Mouse (Mus musculus) urinary bladder, postnatal 25 days (tissue): ENCODE measurements around the gene Mvb12b.
A peak's percentile ranks its signal among the peaks of the same experiment; 100 is the strongest.

Source experiments
- DNase-seq: peaks from one replicate; pipeline ENCODE4 v3.0.0; 2022; ENCODE audit warnings: low spot score

Gene Mvb12b

DNA sequence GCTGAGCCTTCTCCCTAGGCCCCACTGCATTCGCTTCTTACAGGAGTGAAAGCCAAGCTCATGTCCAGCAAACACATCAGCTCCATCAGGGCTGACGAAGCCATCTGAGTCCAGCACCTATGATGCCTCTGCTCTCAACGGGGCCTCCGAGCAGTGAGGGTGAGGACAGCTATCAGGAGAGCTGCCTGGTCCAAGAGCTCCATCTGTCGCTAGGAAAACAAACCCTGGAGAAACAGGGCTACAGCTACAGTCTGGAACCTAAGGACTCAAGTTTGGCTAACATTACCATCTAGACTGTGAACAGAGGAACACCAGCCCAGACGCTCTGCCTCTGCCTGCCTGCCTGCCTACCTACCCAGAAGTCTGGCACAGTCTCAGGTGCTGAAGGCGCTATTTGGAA lies 104.3 kb downstream of the Mvb12b start:
- DNase-seq: no peak

DNA sequence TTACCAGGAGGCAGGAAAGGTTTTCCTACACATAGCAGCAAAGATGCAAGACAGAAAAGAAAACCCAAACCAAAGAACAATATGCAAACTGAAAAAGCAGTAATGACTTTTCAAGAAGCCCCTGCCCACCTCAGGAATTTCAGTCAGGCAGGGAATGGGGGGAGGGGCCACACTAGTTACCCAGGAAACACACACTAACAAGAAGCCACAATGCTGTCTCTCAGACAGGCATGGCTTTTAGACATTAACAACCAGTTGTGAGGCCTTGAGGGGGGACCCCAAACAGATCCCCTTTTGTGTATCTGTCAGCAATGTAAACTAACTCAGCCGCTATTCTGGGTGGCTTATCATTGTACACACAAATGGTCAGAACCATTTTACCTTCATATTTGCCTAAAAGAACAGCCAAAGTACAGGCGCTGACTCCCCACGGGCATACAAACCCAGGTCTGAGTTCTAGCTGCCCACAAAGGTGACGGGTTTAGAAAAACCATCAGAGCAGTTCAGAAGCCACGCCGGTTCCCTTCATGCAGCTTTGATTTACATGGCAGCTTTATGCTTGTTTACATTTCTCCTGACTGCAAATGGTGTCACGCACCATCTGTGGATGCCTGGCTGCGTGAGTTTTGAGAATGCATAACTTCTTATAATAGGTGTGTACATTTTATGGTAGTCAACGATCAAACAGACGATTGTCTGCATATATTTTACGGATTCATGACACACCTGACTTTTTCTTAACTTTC lies 105.9 kb downstream of the Mvb12b start:
- DNase-seq: no peak

DNA sequence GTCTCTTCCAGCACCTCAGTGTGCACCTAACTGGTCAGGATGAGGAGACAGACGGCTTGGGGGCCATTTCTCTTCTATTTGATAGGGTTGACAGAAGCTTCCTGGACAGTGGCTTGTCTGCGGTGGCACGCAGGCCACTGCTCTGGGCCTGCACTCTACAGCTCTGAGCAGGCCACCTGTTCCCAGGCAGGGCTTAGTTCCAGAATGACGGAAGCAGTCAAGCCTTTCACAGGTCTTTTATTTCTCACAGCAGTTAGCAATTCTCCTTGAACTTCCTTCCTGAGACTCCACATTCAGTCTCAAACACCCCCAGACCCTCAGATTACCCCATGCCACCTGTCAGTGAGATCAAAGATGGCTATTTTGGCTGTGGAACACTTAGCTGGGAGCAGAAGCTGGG lies 109.3 kb downstream of the Mvb12b start:
- no peak for DNase-seq

DNA sequence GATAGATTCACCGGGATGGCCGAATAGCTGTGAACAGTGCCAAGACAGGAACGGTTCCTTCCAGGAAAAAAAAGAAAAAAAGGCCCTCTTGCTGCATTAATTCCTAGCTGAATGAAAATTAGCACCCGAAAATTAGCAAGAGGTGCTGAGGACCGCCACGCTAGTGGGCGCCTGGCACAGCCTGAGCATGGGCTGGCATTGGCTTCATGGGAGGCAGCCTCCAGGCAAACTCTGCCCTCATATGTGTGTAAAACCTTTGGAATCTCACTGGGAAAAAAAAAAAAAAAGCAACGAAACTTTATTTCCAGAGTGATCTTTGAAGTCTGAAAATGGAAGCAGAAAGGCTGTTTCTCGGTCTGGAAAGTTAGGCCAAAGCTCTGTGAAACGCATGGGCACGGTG lies 110.7 kb downstream of the Mvb12b start:
- DNase-seq: no peak

DNA sequence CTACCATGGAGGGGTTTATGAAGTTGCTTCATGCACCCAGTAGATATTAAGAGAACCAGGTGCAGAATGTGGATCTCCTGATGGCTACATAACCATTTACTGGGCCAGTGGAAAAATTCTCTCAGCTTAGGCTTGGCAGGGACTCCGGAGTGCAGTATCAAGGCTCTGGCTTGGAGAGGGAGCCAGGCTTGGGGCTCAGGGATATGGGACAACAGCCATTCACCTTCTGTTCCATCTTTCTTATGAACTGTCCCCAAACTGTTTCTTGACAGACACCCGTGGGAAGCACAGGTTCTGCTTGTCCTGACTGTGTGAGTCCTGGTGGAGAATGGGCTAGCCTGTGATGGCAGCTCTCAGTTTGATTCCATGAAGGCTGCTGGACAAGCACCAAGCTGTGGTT lies 112.9 kb downstream of the Mvb12b start:
- DNase-seq: no peak

DNA sequence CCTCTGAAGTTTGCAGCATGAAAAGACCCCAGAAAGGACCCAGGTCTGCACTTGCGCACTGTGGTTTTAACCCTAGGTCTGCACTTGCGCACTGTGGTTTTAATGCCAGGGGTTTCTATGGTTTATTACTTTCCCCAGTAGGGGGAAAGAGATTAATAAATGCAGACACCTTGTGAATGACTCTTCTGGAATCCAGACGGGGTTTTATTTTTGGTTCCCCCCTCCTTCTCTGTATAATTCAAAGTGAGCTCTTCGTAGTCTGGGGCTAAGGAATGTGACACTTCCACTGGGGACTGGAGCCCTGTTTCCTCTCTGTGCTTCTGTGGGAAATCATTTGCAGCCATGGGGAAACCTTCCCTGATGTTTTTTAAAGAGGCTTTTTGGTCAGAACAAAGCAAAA lies 113.6 kb downstream of the Mvb12b start:
- no peak for DNase-seq

DNA sequence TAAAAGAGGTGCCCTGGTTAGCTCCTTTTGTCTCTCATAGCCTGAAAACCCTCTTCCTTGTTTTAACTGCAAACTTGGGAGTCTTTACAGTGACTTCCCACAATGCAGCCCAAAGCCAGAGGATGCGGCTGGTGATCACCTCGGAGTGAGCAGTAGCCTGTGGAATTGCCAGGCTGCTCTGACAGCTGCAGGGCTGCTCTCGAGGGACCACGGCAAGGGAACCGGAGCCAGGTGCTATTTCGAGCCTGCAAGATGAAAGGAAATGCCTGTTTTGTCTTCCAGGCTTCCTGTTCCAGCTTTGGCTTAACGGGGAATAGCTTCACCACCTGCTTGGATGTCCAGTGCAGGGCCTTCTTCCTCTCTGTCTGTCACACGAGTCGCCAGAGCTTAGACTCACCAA lies 115.3 kb downstream of the Mvb12b start:
- no peak for DNase-seq

DNA sequence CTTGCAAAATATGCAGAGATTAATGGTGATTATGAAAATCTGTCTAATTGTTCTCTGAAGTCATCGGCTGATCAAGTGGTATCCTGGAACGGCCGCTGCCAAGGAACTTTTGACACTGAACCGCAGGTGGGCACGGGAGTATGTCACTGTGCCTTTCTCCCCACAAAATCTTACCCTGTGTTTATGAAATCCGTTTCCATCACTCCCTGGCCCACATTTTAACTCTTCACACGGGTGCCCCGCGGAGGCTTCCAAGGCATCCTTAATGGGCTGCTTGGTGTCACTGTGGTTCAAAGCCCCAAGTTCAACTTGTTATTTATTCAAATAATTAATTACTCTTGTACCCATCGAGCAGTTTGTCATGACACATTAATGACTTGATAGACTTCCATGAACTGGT lies 116.4 kb downstream of the Mvb12b start:
- DNase-seq: no peak

DNA sequence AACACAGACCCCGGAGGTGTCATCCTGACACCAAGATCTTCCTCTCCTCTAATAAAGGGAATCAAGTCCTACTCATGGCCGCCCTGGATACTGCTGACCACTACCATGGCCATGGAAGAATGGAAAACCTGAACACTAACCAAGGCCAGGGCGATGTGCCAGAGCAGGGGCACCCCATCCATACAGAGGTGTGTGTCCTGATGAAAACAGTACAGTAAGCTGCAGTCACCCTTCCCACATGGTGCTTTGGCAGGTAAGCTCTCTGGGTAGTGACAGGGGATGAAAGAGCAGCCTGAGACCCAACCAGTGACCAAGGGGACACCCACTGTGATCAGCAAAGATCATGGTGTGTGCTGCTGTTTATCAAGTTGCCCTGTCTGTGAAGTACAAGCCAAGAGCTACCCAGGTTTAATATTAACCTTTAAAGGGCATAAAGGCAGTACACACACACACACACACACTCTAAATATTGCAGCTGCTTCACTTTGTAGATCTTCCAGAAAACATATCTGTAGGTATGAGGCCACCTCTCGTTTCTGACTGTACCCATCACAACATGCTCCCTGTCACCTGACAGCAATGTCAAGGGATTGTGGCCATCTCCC lies 117.1 kb downstream of the Mvb12b start:
- DNase-seq: no peak

DNA sequence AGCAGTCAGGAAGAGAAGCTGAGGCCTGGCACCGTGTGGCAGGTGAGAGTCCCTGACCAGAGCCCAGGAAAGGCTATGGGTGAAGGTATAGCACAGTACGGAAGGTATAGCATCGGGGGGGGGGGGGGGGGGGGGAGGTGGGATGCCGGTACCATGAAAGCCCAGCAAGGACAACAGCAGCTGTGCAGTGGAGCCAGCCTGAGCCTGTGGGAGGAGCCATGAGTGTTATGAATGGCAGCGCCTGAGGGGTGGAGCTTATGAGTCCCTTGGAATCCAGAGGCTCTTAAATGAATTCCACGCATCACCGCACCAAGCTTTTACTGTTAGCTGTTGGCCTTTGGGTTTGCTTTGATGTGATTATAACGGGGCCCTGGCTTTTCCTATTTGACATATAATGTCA lies 123.3 kb downstream of the Mvb12b start:
- DNase-seq: no peak

DNA sequence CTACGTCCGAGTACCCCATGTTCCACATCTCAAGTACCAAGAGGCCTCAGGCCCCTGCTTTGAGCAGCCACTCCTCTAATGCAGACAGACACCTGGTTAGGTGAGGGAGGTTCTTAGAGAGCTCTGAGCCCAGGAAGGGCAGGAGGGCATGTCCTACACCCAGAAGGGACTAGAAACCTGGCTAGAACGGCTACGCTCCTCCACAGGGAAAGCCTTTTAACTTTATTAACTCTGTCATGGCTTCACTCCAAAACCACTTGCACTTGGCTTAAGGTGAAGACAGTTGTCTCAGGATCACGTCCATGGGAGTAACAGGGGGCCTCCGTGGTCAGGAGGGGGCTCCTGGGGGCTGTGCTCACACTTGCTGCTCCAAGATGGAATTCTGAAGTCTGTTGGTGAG lies 125.5 kb downstream of the Mvb12b start:
- DNase-seq: no peak

DNA sequence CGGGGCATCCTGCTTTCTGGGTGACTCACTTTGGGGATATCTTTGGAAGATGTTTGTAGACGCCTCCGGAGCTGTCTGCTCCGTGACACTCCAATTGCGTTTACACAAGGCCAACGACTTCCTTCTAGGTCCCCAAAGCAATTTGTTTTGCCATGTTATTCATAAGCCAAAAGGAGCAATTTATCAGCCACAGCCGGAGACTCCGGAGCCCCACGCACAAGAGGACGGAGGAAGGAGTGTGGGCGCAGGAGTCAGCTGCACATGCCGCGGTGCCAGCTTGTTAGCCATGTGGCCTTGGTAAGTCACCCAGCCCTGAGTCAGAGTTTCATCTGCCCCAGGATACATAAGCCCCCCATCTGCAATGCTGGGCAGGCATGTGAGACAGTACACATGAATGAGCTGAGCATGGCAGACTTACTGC lies 127.2 kb downstream of the Mvb12b start:
- no peak for DNase-seq

DNA sequence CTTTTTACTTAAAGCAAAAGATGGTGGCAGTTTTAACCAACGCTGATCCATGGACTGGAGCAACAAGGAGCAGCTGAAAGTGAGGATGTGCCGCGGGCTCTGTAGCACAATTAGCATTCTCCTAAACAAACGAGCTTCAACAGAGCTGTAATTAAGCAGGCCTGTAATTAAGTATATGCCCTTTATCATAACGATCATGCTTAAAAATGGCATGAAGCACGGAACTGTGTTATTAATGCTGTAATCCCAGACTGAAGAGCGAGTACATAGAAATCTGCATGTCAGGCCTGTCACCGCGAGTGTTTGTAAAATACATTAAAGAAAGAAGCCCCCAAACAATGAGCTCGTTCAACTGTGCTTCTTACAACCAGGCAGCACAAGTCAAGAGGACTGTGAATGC lies 128.3 kb downstream of the Mvb12b start:
- no peak for DNase-seq

DNA sequence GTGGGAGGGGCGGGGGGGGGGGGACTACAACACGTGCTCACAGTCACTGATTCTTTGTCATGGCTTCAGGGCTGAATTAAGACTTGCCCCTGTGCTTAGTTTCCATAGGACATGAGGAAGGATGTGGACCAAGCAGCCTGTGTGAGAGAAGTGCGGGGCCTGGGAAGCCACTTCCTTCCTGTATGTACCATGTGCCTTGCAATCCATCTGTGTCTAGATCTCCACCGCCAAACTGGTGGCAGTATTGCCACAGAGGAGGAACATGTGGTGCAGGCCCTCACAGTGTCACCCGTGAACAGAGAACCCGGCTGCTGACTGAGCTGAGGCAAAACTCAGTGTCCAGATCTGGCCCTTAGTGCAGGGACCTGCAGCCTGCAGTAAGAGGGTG lies 132.1 kb downstream of the Mvb12b start:
- DNase-seq: no peak

DNA sequence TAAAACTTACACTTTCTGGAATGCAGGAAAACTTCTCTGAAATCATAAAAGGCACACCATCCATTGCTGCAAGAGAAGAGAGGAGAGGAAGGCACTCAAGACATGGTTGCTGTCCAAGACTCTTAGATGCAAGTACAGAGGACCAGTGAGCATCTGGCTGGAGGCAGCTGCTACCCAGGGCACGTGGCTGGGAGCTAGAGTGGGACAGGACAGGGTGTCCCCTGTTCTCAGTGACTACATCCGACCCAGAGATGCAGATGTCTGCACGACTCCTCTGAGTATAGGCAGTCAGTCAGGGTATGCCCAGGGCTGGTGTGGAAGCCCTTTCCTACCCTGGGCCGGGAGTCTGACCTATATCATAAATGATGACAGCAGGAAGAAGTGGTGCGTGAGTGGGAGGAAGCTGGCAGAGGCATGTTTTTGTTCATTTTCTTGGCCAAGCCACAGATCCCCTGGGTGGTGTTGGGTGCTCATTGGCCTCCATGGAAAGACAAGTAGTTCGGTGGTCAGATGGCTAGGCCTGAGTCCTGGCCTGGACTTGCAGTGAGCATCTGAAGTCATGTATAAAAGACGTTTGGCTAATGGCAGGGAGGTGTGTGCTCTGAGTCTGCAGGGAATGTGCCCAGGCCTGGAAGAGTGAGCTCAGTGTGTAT lies 132.6 kb downstream of the Mvb12b start:
- DNase-seq: no peak

DNA sequence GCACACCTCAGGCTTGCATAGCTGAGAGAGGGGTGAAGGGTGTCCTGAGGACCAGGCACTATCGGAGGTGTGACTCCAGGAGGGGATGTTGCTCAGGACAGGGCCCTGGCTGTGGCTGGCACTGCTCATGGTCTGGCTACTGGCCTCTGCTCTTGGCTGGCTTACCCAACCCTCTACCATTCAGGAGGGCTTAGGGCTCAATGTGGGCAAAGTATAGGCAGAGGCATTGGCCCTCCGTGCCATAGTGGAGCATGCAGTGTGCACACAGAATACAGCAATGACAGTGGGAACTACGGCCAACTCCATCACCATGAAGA lies 133.5 kb downstream of the Mvb12b start:
- DNase-seq: no peak

DNA sequence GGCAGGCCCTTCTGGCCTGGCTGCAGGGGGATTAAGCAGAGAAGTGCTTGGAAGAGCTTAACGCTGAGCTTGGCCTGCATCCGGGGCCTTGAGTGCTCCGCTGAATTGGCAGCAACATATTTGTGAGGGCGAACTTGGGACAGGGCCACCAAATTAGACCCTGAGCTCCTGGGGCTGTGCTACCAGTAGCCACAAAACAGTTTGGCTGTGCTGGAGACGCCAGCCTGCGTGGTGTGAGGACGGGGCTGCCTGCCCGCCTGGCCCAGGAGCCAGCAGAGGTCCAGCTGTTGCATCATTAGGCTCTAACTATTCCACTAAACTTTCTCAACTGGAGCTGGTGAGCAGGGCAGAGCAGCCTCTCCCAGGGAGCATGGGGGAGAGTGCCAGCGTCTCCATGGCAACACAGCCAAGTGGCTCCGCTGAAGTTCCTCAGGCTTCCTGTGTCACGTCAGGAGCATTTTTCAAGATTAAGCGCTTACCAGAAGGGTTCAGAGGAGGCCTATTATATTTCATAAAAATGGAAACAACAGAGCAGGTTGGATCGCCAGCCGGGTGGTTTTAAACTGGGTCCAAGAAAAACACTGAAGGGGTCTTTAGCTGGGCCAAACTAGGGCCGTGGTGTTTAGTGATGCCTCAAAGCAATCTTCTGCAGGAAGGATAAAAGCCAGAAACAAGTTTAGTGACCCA lies 134.0 kb downstream of the Mvb12b start:
- DNase-seq: peak; percentile 57

DNA sequence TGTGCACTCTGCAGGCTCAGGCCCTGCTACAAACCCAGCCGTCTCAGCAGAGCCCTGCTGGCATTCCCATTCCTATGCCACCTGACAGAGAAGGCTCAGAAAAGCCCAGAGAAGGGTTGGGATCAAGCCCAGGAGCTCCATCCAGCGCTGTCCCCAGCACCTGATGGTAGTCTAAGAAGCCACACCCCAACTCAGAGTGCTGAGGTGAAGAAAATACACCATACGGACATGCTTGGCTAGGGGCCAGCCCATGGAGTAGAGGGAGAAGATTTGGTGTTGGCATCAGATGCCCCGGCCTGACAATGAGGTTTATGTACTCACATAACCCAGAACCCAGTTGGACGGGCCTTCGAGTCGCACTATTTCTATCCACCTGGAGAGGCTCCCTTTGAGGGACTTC lies 137.1 kb downstream of the Mvb12b start:
- DNase-seq: no peak

DNA sequence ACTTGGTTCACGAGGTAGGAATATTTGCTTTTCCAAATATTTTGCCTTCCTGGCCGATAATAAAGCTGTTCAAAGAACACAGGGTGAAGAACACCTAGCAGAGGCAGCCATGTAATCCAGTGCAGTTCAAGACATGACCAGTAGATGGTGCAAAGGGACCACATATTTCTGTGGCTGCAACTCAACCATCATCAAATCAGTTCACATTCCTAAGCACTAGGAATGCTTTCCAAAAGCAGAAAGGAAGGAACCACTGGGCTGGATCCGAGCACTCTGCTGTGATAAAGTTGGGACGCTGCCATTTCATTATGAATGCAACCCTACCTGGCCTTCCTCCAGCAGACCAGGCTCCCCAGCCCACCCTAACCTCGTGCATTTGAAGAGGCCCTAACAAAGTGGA lies 141.3 kb downstream of the Mvb12b start:
- DNase-seq: peak; percentile 55

DNA sequence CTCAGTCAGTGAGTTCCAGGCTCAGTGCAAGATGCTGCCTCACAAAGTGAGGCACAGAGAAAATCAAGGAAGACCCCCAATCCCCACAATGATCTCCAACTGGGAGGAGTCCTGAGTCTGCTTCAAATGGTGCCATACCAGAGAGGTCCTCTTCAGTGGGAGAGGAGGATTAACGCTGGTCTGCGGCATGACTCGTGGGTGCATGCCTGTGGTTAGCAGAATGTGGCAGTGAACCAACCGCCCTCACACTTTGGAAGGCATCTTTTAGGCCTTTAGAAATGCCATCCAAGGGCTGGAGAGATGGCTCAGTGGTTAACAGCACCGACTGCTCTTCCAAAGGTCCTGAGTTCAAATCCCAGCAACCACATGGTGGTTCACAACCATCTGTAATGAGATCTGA lies 142.0 kb downstream of the Mvb12b start:
- no peak for DNase-seq

DNA sequence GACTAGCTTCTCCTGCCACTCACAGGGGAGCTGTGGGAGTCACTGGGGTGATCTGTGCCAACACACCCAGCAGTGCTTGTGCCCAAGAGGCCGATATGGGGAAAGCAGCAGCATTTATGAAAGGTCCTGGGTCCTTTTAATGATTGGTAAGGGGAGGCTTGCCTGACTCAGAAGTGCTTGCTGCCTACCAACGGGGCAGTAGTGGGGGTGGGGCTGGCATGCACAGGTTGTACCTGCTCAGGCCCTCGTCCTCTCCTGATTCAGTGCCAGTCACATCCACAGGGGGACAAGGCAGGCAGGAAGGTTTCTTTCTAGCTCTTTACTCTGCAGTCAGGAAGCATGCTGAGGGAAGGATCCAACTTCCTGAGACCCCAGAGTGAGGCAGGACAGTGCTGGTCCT lies 150.6 kb downstream of the Mvb12b start:
- no peak for DNase-seq

DNA sequence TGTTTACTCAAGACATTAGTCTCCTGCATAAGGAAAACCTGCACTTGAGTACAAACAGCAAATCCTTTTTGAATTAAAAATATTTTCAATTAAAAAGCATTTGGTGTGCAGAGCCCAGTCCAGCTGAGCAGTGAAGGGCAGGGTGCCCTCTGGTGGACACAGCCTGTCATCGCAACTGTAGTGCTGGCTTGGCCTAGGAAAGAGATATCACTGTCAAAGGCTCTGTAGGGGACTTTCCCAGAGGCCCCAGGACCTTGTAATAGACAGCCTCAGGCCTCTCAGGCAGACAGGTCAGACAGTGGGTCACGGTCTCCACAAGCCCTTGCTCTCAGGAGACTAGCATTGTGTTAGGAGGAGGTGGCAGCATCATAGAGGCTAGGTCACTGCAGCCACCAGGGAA lies 151.0 kb downstream of the Mvb12b start:
- peak; percentile 63 for DNase-seq

DNA sequence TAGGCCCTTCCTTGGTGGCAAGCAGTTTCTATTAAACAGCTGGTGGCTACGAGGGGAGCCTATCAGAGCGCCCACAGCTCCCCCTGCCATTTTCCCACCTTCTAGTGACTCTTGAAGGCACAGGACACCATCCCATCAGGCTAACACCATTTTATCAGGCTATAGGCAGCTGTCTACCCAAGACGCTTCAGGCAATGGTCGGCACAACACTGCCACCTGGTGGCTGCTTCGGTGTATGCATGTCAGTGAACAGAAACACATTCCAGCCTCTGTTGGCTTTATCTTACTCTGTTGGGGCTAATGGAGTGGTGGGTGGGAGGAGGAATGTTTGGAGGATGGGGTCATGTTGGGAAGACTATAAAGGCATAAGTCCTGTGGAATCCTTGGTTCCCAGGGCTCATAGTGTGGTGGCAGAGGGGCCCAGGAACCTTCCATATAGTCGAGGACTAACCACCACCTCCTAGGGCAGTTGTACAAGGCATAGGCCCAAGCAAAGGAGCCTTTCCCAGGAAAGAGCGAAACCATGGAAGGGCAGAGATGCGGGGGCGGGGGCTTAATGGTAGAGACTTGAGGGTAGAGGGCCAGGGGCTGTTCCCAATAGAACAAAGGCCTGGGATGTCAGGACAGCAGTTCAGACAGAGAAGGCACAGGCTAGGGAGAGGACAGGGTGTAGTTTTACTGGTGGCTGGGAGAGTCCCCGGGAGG lies 152.8 kb downstream of the Mvb12b start:
- peak; percentile 81 for DNase-seq
